Mouse (Mus musculus) activated CD4-positive, CD25-positive, alpha-beta regulatory T cell, adult 9 weeks (primary cell): ENCODE data around the gene Dnajc15. TPM values are rescaled to one million over a fixed set of nuclear protein-coding genes. Genes with fewer than 3 reads are reported as not detected.

Source experiments
- polyA plus RNA-seq: library from polyadenylated mRNA; unstranded; fragments of 100-300 nt; shearing (Covaris generic); gene quantifications from one replicate; pipeline ENCODE4 v1.2.1, GENCODE M21; 2017

Gene Dnajc15
- 162 TPM for polyA plus RNA-seq

GRCm38 (mm10) chr14:77874304-77875241, at the start of gene Dnajc15:
Gene Dnajc15 (minus strand): TSS chr14:77875125.

GRCm38 (mm10) chr14:77904171-77904762, 29.3 kb upstream of the Dnajc15 start, which contains the start of gene Epsti1:
Gene Epsti1 (plus strand): TSS chr14:77904239.

Other genes with a start within 250 kb of the Dnajc15 start
- 135 TPM for gene Epsti1, start 29.1 kb upstream of the Dnajc15 start, polyA plus RNA-seq
- gene Fam216b, start 213.9 kb upstream of the Dnajc15 start, polyA plus RNA-seq: not detected